Mouse (Mus musculus) erythroblast, adult 5-6 weeks (primary cell): ENCODE results near the gene Smco3. TPM values are rescaled to one million over a fixed set of nuclear protein-coding genes. Genes with fewer than 3 reads are reported as not detected.
A peak's percentile ranks its signal among the peaks of the same experiment; 100 is the strongest.
"Not testable (repeated sequence)": the region's sequence is repeated elsewhere in the genome, so short reads cannot be mapped to it uniquely, and the experiment has no call there.

Experiments used
- ATAC-seq: replicated peaks from 2 replicates; pipeline ENCODE4 v1.8.0; 2016; ENCODE audit warnings: moderate number of reproducible peaks, mild to moderate bottlenecking, moderate TSS enrichment, inconsistent platforms; ENCODE audit not compliant: poor library complexity, low FRiP score, severe bottlenecking
- total RNA-seq, 2 experiments: library from RNA; stranded (forward) in 1 of 2; stranded (reverse) in 1 of 2; fragments of 150-400 nt in 1 of 2; fragments of 200-764, 138-1000 nt in 1 of 2; gene quantifications; 2 replicates each; pipeline versions ENCODE4 v1.2.3 to v1.2.4; 2015 to 2017; ENCODE audit warnings: low replicate concordance in 2 of 2

The Smco3 gene
- total RNA-seq (2015; ENCODE audit: low replicate concordance) = 1.9 TPM in 1 of 2 replicates, not detected in the other
- total RNA-seq (2017; ENCODE audit: low replicate concordance) = 2.1 TPM in 1 of 2 replicates, not detected in the other

- ATAC-seq = no peak
Measured at GRCm38 (mm10) chr6:136835352-136835751, at the start of gene Smco3. Gene Smco3 (minus strand): TSS chr6:136835452.

GRCm38 (mm10) chr6:136884766-136885165 lies 49.5 kb upstream of the Smco3 start:
- not testable (repeated sequence) for ATAC-seq

- no peak for ATAC-seq
Measured at GRCm38 (mm10) chr6:136883961-136884360, 48.7 kb upstream of the Smco3 start.

GRCm38 (mm10) chr6:136883431-136883915 lies 48.2 kb upstream of the Smco3 start:
- no peak for ATAC-seq

GRCm38 (mm10) chr6:136881678-136882077 lies 46.4 kb upstream of the Smco3 start:
- ATAC-seq = no peak

GRCm38 (mm10) chr6:136875670-136876069 lies 40.4 kb upstream of the Smco3 start, which contains the start of gene Mgp:
Gene Mgp (minus strand): TSS chr6:136875823.
- no peak for ATAC-seq

GRCm38 (mm10) chr6:136874599-136874998 lies 39.3 kb upstream of the Smco3 start:
- no peak for ATAC-seq

GRCm38 (mm10) chr6:136868921-136869320 lies 33.7 kb upstream of the Smco3 start:
- ATAC-seq = no peak

GRCm38 (mm10) chr6:136866150-136866549 lies 30.9 kb upstream of the Smco3 start:
- ATAC-seq = no peak

- no peak for ATAC-seq
Measured at GRCm38 (mm10) chr6:136865360-136865759, 30.1 kb upstream of the Smco3 start.

- ATAC-seq = no peak; the same call in 1 of the 2 replicates
Measured at GRCm38 (mm10) chr6:136861020-136861419, 25.8 kb upstream of the Smco3 start.

- no peak for ATAC-seq
Measured at GRCm38 (mm10) chr6:136858420-136858819, 23.2 kb upstream of the Smco3 start.

GRCm38 (mm10) chr6:136857873-136858260 lies 22.6 kb upstream of the Smco3 start:
- peak; percentile 46 for ATAC-seq

GRCm38 (mm10) chr6:136857186-136857872 lies 22.1 kb upstream of the Smco3 start, which contains the start of gene Art4:
Gene Art4 (minus strand): TSS chr6:136857733.
- peak; percentile 82 for ATAC-seq

- ATAC-seq = peak; percentile 59
Measured at GRCm38 (mm10) chr6:136856071-136856636, 20.9 kb upstream of the Smco3 start.

GRCm38 (mm10) chr6:136855183-136855582 lies 19.9 kb upstream of the Smco3 start:
- no peak for ATAC-seq

- no peak for ATAC-seq
Measured at GRCm38 (mm10) chr6:136854361-136854781, 19.1 kb upstream of the Smco3 start.

- ATAC-seq = no peak
Measured at GRCm38 (mm10) chr6:136852762-136853161, 17.5 kb upstream of the Smco3 start.

GRCm38 (mm10) chr6:136852348-136852747 lies 17.1 kb upstream of the Smco3 start:
- ATAC-seq = no peak

GRCm38 (mm10) chr6:136850267-136850666 lies 15.0 kb upstream of the Smco3 start:
- ATAC-seq = no peak

- no peak for ATAC-seq
Measured at GRCm38 (mm10) chr6:136848971-136849370, 13.7 kb upstream of the Smco3 start.
